Mouse (Mus musculus) Patski (cell line): ENCODE measurements at regions not wholly inside any gene's neighbourhood (a gene's known extent, or its start where the extent isn't known, plus 50 kb on each side); places are given as distances from the start of the nearest gene placed in this dataset.

Experiments
- ATAC-seq: fragments of 100-300 bp; one replicate; pipeline ENCODE4 v1.8.0; 2021
- CTCF ChIA-PET: fragments of 350-600 bp; sonication (Branson Sonifier 250); formaldehyde crosslinking; loops from one replicate; lab custom pipeline; 2022; ENCODE audit warnings: inconsistent platforms; lab: Charles Lee
- POLR2A ChIA-PET: fragments of 350-600 bp; sonication (Branson Sonifier 250); formaldehyde crosslinking; loops from one replicate; lab custom pipeline; 2022; ENCODE audit warnings: antibody characterized with exemption, inconsistent platforms; lab: Charles Lee
- DNase-seq: peaks from one replicate; pipeline ENCODE4 v3.0.0-alpha.2; 2011; ENCODE audit warnings: low read depth, low spot score
- H3K27me3 ChIP-seq: fragments of 371-371 bp; one replicate; pipeline ENCODE4 v1.5.1; 2021
- CTCF ChIP-seq: fragments of 100-300 bp; IDR thresholded peaks from one replicate; pipeline ENCODE4 v1.5.1; 2021
- in situ Hi-C: fragments of 300-500 bp; cut with MboI; formaldehyde crosslinking; loops from 3 replicates; pipeline ENCODE4 v1.11.1; 2018; ENCODE audit warnings: low pct_unique_long_range_greater_than_20kb, mixed read lengths

DNA sequence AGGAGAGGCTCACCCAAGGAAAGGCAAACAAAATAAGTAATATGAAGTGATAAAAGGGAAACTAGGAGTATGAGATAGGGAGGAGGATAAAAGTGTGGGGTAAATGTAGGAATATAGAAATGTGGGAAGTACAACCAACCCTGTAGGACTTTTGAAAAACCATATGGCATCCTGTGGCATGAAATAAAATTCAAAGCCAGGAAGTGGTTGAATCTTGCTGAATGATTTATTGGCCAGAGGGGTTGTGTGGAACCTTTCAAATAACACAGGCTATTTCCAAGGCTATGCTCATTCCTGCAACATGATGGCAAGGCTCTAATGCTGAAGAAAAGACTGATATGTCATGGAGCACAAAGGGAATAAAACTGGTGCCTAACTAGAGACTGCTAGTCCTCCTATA is 347.9 kb downstream of the Gm11232 start:
- ChIA-PET CTCF (no interaction called here), POLR2A (no interaction called here)
- in situ Hi-C loops, result no loop called here
- ATAC-seq (no peak), DNase-seq (no peak)
- TF ChIP-seq CTCF, result no peak
- no peaks in the 10 kb centered on the region for H3K27me3 ChIP-seq

DNA sequence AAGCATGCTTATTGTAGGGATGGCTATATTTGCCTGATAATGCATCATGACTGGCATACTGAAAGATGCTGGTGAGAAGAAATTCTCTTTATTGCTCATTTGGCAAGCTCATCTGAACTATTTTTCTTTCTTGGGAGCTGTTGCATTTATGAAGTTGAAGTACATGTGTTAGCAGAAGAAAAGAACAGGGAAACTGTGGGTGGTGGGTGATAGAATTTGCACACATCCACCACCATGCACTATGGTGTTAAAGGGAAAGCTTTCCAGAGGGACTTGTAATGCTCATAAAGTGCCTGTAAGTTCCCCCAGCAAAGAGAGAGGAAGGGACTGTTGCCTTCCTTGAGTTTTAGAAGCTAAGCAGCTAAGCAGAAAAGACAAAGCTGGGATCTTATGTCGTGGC is 367.3 kb downstream of the Gm11232 start:
- no peaks in the 10 kb centered on the region for H3K27me3 ChIP-seq
- DNase-seq, result no peak
- ATAC-seq, result no peak
- no peak for TF ChIP-seq CTCF
- ChIA-PET POLR2A (no interaction called here), CTCF (no interaction called here)
- in situ Hi-C loops, result no loop called here

DNA sequence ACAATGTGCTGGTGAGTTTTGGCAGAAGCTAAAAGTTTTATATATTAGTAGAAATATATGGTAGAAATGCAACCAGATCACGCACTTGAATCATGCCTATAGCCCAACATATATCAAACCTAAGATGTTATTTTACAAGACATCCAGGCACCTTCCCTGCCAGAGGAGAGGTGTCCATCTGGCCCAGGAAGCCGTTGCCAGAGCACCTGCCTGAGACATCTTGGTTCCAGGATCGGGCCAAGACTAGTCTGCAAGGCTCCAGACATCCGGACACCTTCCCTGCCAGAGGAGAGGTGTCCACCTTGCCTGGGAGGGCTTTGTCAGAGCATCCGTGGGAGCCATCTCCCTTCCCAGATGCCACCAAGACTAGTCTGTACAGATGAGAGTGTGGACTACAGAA is 388.5 kb downstream of the Gm11232 start:
- no peak for TF ChIP-seq CTCF
- in situ Hi-C loops, result no loop called here
- ATAC-seq, result no peak
- H3K27me3 ChIP-seq, result no peaks in the 10 kb centered on the region
- DNase-seq, result no peak
- ChIA-PET POLR2A (no interaction called here), CTCF (no interaction called here)

DNA sequence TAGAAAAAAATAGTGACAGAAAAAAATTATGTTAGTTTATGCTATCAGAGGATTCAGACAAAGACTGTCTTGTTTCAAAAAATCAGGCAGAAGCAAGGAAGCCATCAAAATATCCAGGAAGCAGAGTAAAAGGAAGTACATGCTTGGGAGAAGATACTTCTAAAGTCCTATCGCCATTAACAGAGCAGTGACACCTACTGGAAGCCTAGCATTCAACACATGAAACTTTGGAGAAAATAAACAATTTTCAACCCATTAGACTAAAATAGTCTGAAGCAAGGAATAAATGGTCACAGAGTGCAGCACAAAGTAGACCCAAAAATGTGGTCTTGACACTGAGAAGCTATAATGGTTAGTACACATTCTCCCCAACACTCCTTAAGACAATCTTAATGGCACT is 394.0 kb downstream of the Gm11232 start:
- ATAC-seq (no peak), DNase-seq (no peak)
- H3K27me3 ChIP-seq, result no peaks in the 10 kb centered on the region
- POLR2A ChIA-PET, result no interaction called here
- in situ Hi-C loops, result no loop called here
- no peak for TF ChIP-seq CTCF
- CTCF ChIA-PET, result no interaction called here

DNA sequence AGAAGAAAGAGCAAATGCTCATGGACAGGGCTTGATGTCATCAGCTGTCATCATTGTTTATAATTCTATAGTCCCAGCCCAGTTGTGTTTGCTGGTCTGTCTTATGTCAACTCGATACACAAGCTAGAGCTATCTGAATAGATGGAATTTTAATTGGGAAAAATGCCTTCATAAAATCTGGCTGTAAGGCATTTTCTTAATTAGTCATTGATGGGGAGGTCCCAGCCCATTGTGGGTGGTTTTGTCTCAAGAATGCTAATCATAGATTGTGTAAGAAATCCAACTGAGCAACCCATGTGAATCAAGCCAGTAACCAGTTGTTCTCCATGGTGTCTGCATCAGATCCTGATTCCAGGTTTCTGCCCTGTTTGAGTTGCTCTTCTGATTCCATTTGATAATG is 400.1 kb downstream of the Gm11232 start:
- no peak for TF ChIP-seq CTCF
- ChIA-PET POLR2A (no interaction called here), CTCF (no interaction called here)
- no peaks in the 10 kb centered on the region for H3K27me3 ChIP-seq
- in situ Hi-C loops, result no loop called here
- ATAC-seq, result no peak
- DNase-seq, result no peak

DNA sequence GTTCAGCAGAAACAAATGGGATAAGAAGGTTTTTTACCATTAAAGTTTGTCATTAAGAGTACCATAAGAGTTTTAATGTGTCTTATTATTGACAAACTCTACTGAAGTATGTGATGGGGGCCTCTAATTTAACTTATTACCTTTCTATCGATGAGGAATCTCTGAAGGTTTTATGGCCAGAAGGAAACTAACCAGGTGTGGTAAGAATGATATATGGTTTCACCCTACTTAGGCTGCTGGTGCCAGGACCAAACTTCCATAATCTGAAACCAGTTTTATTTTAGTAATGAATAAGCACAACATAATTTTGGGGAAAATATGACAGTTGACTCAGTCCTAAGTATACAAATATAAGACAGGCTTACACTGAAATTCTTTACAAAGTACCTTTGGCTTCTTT is 401.1 kb downstream of the Gm11232 start:
- no peak for TF ChIP-seq CTCF
- in situ Hi-C loops, result no loop called here
- ChIA-PET CTCF (no interaction called here), POLR2A (no interaction called here)
- DNase-seq (no peak), ATAC-seq (no peak)
- no peaks in the 10 kb centered on the region for H3K27me3 ChIP-seq

DNA sequence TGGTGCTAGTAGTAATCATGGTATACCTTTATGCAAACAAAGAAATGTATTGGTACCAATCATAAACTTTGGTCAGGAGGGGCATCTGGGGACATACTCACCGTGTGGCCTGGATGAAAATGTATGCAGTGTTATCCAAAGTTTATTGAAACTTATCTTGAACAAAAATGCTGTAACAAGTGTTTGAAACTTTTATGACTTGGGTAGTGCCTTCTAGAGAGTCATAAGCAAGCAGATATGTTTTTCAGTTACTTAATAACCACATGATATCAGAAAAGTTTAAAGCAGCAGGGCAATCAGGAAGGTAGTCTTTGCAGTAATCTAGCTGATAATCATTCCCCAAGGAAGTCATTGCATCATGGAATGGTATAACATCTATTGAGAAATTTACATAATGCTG is 401.5 kb downstream of the Gm11232 start:
- H3K27me3 ChIP-seq, result no peaks in the 10 kb centered on the region
- CTCF ChIA-PET, result no interaction called here
- TF ChIP-seq CTCF, result no peak
- ATAC-seq, result no peak
- no peak for DNase-seq
- in situ Hi-C loops, result no loop called here
- POLR2A ChIA-PET, result no interaction called here

DNA sequence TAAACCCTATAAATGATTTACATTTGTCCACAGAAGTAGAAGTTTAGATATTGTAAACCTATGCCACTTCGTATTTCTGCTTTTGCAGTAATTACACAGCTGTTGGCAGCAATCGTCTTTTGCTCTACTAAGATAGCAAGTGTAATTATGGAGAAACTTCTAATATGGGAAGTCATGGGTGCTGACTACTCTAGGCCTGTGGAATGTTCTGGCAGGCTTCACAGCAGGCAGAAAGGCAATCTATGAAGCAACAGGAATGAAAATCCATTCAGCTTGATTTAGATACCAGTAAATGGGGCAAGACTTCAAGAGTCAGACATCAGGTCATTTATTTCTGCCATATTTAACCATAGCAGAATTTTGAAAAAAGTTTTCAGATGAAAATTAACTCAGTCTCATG is 405.9 kb downstream of the Gm11232 start:
- in situ Hi-C loops, result no loop called here
- no peaks in the 10 kb centered on the region for H3K27me3 ChIP-seq
- TF ChIP-seq CTCF, result no peak
- POLR2A ChIA-PET, result no interaction called here
- ATAC-seq (no peak), DNase-seq (no peak)
- CTCF ChIA-PET, result no interaction called here

DNA sequence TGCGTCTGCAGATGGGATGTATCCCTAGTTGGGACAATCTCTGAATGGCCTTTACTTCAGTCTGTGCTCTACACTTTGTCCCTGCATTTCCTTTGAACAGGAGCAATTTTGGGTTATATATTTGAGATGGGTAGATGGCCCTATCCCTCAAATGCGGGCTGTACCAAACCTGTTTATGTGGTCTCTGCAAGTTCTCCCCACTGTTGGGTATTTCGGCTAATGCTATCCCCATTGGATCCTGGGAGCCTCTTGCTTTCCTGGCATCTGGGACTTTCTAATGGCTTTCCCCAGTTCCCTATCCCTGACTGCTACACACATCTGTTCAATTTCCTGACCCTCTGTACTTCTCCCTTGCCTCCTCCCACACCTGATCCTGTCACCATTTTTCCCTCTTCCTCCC is 414.7 kb downstream of the Gm11232 start:
- no peak for ATAC-seq
- no peaks in the 10 kb centered on the region for H3K27me3 ChIP-seq
- TF ChIP-seq CTCF, result no peak
- CTCF ChIA-PET, result no interaction called here
- in situ Hi-C loops, result no loop called here
- POLR2A ChIA-PET, result no interaction called here
- no peak for DNase-seq

DNA sequence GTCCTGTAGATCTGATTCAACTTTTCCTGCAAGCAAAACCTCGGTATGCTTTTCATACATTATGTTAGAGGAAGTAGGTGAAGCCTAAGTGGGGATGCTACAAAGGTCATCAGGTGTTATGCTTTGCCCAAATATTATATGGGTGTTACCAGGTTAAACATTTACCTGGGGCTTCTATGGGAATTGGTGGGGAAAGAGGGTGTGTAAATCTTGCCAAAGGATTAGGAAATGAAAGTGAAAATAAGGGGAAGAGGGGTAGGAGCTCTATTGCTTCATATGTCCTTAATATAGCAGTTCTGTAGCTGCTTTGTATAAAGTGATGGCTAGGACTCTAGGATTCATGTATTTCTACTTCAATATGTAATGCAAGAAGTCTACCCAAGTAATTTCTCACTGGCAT is 419.2 kb downstream of the Gm11232 start:
- in situ Hi-C loops, result no loop called here
- no peak for ATAC-seq
- H3K27me3 ChIP-seq, result no peaks in the 10 kb centered on the region
- DNase-seq, result no peak
- POLR2A ChIA-PET, result no interaction called here
- CTCF ChIA-PET, result no interaction called here
- TF ChIP-seq CTCF, result no peak

DNA sequence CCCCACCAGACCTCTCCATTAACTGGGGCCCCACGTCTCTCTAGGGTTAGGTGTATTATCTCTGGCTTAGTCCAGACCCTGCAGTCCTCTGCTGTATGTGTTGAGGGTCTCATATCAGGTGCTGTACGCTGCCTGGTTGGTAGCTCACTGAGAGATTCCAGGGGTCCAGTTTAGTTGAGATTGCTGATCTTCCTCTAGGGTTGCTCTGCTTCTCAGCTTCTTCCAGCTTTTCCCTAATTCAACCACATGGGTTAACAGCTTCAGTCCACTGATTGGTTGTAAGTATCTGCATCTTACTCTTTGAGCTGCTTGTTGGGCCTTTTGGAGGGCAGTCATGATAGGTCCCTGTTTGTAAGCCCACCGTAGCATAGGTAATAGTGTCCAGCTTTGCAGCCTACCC is 425.1 kb downstream of the Gm11232 start:
- ChIA-PET POLR2A (no interaction called here), CTCF (no interaction called here)
- no peaks in the 10 kb centered on the region for H3K27me3 ChIP-seq
- DNase-seq (no peak), ATAC-seq (no peak)
- no peak for TF ChIP-seq CTCF
- in situ Hi-C loops, result no loop called here

DNA sequence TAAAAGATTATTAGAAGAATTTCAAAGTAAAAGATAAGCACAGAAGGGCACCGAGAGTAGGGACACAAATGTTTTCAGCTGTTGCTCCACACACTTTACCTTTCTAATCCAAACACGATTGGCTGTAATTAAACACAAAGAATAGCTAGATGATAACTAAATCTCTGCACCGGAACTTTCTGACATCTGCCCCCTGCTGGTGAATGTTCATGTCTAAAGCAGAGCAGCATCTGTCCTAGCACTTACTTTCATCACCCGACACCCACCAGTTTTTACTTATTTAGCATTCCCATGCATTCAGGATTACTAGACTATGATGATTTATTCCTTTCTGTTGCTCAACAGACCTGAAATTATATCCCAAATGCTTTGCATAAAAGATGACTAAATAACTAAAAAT is 425.7 kb downstream of the Gm11232 start:
- in situ Hi-C loops, result no loop called here
- H3K27me3 ChIP-seq, result no peaks in the 10 kb centered on the region
- DNase-seq (no peak), ATAC-seq (no peak)
- POLR2A ChIA-PET, result no interaction called here
- CTCF ChIA-PET, result no interaction called here
- TF ChIP-seq CTCF, result no peak
